Mouse (Mus musculus) heart, postnatal 0 days (tissue): ENCODE measurements around the gene Tpcn1.

Experiments used
- CTCF ChIP-seq: IDR thresholded peaks from 2 replicates; pipeline ENCODE4 v1.5.1; 2016; ENCODE audit warnings: antibody characterized with exemption, control low read depth, low read depth
- EP300 ChIP-seq: IDR thresholded peaks from 2 replicates; pipeline ENCODE4 v1.6.1; 2016; ENCODE audit warnings: antibody characterized with exemption, low read depth

GRCm38 (mm10) chr5:120563914-120564311, 24.6 kb downstream of the Tpcn1 start:
- TF ChIP-seq EP300 (no peak; the same call in 1 of the 2 replicates), CTCF (no peak)
